Mouse (Mus musculus) liver, postnatal 0 days (tissue): ENCODE measurements around the gene Hist1h3e. TPM values are rescaled to one million over a fixed set of nuclear protein-coding genes. Genes with fewer than 3 reads are reported as not detected.

Source experiments
- ATAC-seq: fragments of 200-750 bp; cut with Nextera tagmentation; 2 replicates; pipeline ENCODE4 v1.8.0; 2017; ENCODE audit warnings: mild to moderate bottlenecking, moderate library complexity
- DNase-seq: peaks from one replicate; pipeline ENCODE4 v3.0.0-alpha.2; 2016
- H3K27ac ChIP-seq: fragments of 300-500 bp; sonication (generic); 2 replicates; pipeline ENCODE4 v1.5.1; 2014; ENCODE audit warnings: antibody characterized with exemption, moderate library complexity, mild to moderate bottlenecking, low read depth
- H3K27me3 ChIP-seq: fragments of 300-500 bp; sonication (generic); 2 replicates; pipeline ENCODE4 v1.6.1; 2014; ENCODE audit warnings: low read length, control low read depth, mixed read lengths; ENCODE audit not compliant: insufficient read depth
- H3K36me3 ChIP-seq: fragments of 300-500 bp; sonication (generic); replicated peaks from 2 replicates; pipeline ENCODE4 v1.6.1; 2014; ENCODE audit warnings: mild to moderate bottlenecking, control low read depth, low read length, moderate library complexity, mixed read lengths; ENCODE audit not compliant: insufficient read depth
- H3K4me1 ChIP-seq: fragments of 300-500 bp; sonication (generic); 2 replicates; pipeline ENCODE4 v1.6.1; 2014; ENCODE audit warnings: antibody characterized with exemption, mild to moderate bottlenecking, control low read depth; ENCODE audit not compliant: insufficient read depth
- H3K4me2 ChIP-seq: fragments of 300-500 bp; sonication (generic); 2 replicates; pipeline ENCODE4 v1.6.1; 2014; ENCODE audit warnings: low read depth, mild to moderate bottlenecking, low read length, moderate library complexity, mixed read lengths
- H3K4me3 ChIP-seq: fragments of 300-500 bp; sonication (generic); 2 replicates; pipeline ENCODE4 v1.5.1; 2014; ENCODE audit warnings: low read depth, low read length
- H3K9ac ChIP-seq: fragments of 300-500 bp; sonication (generic); replicated peaks from 2 replicates; pipeline ENCODE4 v1.6.1; 2014; ENCODE audit warnings: mild to moderate bottlenecking, moderate library complexity
- H3K9me3 ChIP-seq: fragments of 300-500 bp; sonication (generic); 2 replicates; pipeline ENCODE4 v1.6.1; 2016; ENCODE audit warnings: mild to moderate bottlenecking, control low read depth, low read length, mixed read lengths
- CTCF ChIP-seq: sonication (generic); IDR thresholded peaks from 2 replicates; pipeline ENCODE4 v1.5.1; 2016; ENCODE audit warnings: antibody characterized with exemption, low read depth
- EP300 ChIP-seq: IDR thresholded peaks from 2 replicates; pipeline ENCODE4 v1.6.1; 2016; ENCODE audit warnings: antibody characterized with exemption, low read depth, mild to moderate bottlenecking
- WGBS: fragments of 180-500 bp; shearing (Covaris S2); extraction: QIAGEN DNeasy Blood & Tissue Kit; methylation state at CpG from one replicate; pipeline ENCODE4 v1.1.7; 2014; ENCODE audit not compliant: insufficient replicate concordance; 5-methylcytosine and 5-hydroxymethylcytosine counted together
- polyA plus RNA-seq: library from polyadenylated mRNA; unstranded; fragments of >200 nt; fragmentation: Nextera tagmentation; extraction: Ambion mirVana; gene quantifications from 2 replicates; pipeline ENCODE4 v1.2.1, GENCODE M21; 2015

The Hist1h3e gene
- polyA plus RNA-seq, 1 experiment from 2014 or later, result 4.6 TPM

GRCm38 (mm10) chr13:23585029-23585441 lies 22.9 kb upstream of the Hist1h3e start:
- H3K4me1 ChIP-seq, result peaks cover 29% of the 10 kb centered on the region

GRCm38 (mm10) chr13:23584331-23584730 lies 22.2 kb upstream of the Hist1h3e start:
- Histone ChIP-seq H3K9me3 (no peaks in the 10 kb centered on the region), H3K4me3 (peak overlapping the region; percentile 59), H3K9ac (peak overlapping the region; percentile 65), H3K27me3 (no peaks in the 10 kb centered on the region), H3K27ac (peak overlapping the region; percentile 99), H3K4me2 (peak overlapping the region; percentile 86), H3K4me1 (peaks cover 29% of the 10 kb centered on the region), H3K36me3 (no peaks in the 10 kb centered on the region)
- ATAC-seq, result no peak
- no peak for TF ChIP-seq EP300
- TF ChIP-seq CTCF, result no peak
- DNase-seq, result no peak

More at GRCm38 (mm10) chr13:23585029-23585441, 22.9 kb upstream of the Hist1h3e start:
- no peak for TF ChIP-seq CTCF
- 0 out of 2 replicates have a peak, but pooled peaks have one; percentile 42 for TF ChIP-seq EP300
- ATAC-seq (peak; percentile 24), DNase-seq (peak; percentile 85)
- H3K9ac ChIP-seq, result peak overlapping the region; percentile 65
- no peaks in the 10 kb centered on the region for H3K36me3 ChIP-seq
- peak overlapping the region; percentile 86 for H3K4me2 ChIP-seq
- H3K27ac ChIP-seq, result peak overlapping the region; percentile 99
- H3K4me3 ChIP-seq, result peak overlapping the region; percentile 59
- no peaks in the 10 kb centered on the region for H3K9me3 ChIP-seq
- under 1% methylated on average over 21 of the region's 21 CpGs for whole genome bisulfite sequencing
- no peaks in the 10 kb centered on the region for H3K27me3 ChIP-seq

- Histone ChIP-seq H3K4me2 (peak overlapping the region; percentile 86), H3K4me3 (peak overlapping the region; percentile 59), H3K9ac (peak overlapping the region; percentile 83), H3K4me1 (peaks cover 24% of the 10 kb centered on the region), H3K27ac (peak overlapping the region; percentile 99), H3K36me3 (no peaks in the 10 kb centered on the region), H3K27me3 (no peaks in the 10 kb centered on the region), H3K9me3 (no peaks in the 10 kb centered on the region)
- no peak for ATAC-seq
- TF ChIP-seq CTCF, result no peak
- TF ChIP-seq EP300, result no peak
- no peak for DNase-seq
These were observed 21.4 kb upstream of the Hist1h3e start for GRCm38 (mm10) chr13:23583387-23584068.

- Histone ChIP-seq H3K9ac (peak overlapping the region; percentile 83), H3K4me1 (peaks cover 24% of the 10 kb centered on the region), H3K36me3 (no peaks in the 10 kb centered on the region), H3K27ac (peak overlapping the region; percentile 99), H3K27me3 (no peaks in the 10 kb centered on the region), H3K4me2 (peak overlapping the region; percentile 86), H3K4me3 (peak overlapping the region; percentile 59), H3K9me3 (no peaks in the 10 kb centered on the region)
- ATAC-seq, result no peak
- WGBS, result 11% methylated on average over 6 of the region's 6 CpGs
- peak; percentile 35 for DNase-seq
- TF ChIP-seq CTCF, result no peak
- no peak for TF ChIP-seq EP300
These were observed 20.3 kb upstream of the Hist1h3e start for GRCm38 (mm10) chr13:23582219-23583056.

- H3K27ac ChIP-seq, result peak within 1 kb of the TSS; percentile 99
- peak within 1 kb of the TSS; percentile 59 for H3K4me3 ChIP-seq
- H3K9me3 ChIP-seq, result no peaks in the 10 kb centered on the region
- TF ChIP-seq CTCF (no peak), EP300 (peak; percentile 94)
- 2% methylated on average over 43 of the region's 43 CpGs for WGBS
- H3K4me2 ChIP-seq, result peak within 1 kb of the TSS; percentile 86
- peak within 1 kb of the TSS; percentile 83 for H3K9ac ChIP-seq
- DNase-seq, result peak; percentile 94
- H3K4me1 ChIP-seq, result peaks cover 30% of the 10 kb centered on the region
- H3K27me3 ChIP-seq, result no peaks in the 10 kb centered on the region
- ATAC-seq, result peak; percentile 76
- H3K36me3 ChIP-seq, result no peaks in the 10 kb centered on the region
These were observed 19.4 kb upstream of the Hist1h3e start, which contains the start of gene Hist1h4d for GRCm38 (mm10) chr13:23581408-23582218. Gene Hist1h4d, plus strand, starts transcription at chr13:23581598.
